Mouse (Mus musculus): Measurements from ENCODE around the gene Dll4. TPM values are rescaled to one million over a fixed set of nuclear protein-coding genes. Genes with fewer than 3 reads are reported as not detected.

Gene Dll4
- total RNA-seq, 2 experiments from 2014 or later: 13.8 to 15.0 TPM

GRCm38 (mm10) chr2:119304798-119305208 lies 20.8 kb upstream of the Dll4 start:
- no peak for DNase-seq (ENCODE audit: low spot score in 2 of 2)

- DNase-seq (ENCODE audit: low spot score in 2 of 2): no peak
These were observed 14.0 kb upstream of the Dll4 start for GRCm38 (mm10) chr2:119311544-119311943.

DNA sequence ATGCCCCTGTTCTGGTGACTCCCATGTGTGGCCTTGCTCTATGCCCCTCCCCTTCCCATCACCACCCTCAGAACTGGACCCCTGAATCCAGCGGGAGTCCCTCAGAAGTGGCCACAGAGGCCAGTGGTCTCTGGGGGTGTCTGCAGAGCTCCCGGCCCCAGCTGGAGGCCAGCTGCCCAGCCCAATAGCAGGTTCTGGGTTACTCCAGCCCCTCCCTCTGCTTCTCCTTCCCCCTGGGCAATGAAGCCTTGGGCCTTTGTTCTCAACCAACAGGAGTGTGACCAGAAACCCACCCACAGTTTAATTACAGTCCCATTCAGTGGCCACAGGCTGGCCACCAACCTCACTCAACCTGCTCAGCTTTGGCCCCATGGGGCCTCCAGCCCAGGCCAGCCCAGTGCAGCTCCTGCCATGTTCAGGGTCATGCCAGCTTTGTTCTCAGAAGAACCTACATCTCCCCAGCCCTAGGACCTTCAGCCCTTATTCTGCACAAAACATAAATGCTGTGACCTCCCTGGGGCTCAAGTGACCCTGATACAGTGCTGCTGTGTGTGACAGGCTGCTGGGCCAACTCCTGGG lies 13.1 kb upstream of the Dll4 start:
- DNase-seq (ENCODE audit: low spot score in 2 of 2): no peak

- DNase-seq (ENCODE audit: low spot score in 2 of 2): no peak
These were observed 11.7 kb upstream of the Dll4 start for GRCm38 (mm10) chr2:119313780-119314479.

GRCm38 (mm10) chr2:119314742-119315310 lies 10.8 kb upstream of the Dll4 start:
- no peak for DNase-seq (ENCODE audit: low spot score in 2 of 2)

DNA sequence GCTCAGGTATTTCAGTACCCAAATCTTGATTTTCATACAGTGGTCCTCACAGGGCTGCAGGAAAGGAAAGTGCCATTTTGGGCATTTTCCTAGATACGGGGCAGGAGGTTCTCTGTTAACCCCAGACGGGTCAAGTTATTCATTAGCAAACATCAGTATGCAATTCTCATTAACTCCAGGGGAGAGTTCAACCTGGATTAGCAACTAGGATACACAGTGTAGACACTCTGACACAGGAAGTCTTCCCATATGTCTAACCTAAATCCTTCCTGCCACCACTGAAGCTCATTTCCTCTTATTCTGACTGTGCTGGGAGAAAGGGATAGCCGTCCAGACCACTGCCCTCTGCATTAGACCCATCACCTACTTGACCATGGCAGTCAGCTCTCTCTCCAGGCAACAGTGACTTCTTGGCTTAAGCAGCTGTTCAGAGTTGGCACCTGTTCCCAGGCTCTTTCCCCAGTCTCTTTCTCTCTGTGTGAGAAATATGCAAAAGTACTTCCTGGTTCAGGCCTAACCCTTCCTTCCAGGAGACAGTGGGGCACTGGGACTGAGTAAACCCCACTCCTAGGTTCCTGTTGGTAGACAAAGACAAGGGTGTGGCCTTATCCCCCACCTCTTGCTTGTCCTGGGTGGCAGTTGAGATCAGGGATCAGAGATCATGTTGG lies 7.4 kb upstream of the Dll4 start:
- DNase-seq (ENCODE audit: low spot score in 2 of 2): no peak

DNA sequence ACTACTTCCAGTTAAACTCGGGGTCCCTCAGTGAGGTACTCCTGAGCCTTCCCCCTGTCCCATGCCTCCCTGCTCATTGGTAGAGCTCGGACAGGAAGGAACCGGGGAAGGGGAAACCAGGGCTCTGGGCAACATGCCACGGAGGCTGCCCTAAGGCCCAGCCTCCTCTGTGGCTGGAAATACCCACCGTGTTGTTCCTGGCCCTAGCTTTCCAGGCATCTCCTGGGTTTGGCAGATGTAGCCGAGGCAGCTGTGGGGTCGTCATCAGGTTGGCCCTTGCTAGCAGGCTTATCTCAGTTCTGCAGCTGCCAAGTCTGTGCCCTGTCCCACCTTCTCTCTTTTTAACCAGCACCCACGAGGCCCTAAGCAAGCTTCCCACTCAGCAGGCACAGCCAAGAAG lies 5.0 kb upstream of the Dll4 start:
- no peak for DNase-seq (ENCODE audit: low spot score in 2 of 2)

DNA sequence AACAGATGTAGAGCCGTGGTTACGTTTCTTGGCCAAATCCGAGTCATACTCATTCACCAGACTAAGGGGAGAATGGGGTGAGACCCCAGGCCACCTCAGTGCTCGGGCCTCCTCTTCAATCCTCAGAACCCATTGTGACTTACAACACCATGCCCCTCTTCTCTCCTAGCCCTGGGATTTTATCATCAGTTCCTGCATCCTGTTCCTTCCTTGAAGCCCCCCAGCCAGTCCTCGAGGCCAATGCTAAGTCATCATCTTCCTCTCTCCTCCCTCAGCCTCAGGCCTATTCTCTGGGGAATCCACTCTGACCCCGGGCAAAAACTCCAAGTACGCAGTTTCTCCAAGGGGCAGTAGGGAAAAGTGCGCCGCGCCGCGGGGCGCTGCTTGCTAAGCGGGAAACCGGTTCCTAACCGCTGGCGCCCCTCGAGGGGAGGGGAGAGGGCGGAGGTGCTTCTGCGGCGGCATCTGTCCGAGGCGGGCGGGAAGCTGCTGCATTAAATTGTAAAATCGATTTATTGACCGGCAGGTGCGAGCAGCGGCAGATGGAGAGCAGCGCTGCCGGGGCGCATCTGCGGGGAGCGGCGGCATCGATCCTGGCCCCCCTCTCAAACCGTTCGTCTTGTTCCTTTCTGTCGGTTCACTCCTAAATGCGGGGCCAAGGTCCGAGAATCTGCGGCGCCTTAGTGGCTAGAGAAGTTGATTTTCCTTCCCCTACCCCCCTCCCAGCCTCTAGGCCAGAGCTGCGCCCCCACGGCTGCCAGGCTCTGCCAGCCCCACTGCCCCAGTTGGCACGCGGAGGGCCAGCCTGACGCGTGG lies 3.6 kb upstream of the Dll4 start:
- DNase-seq (ENCODE audit: low spot score in 2 of 2): no peak

- no peak for DNase-seq (ENCODE audit: low spot score in 2 of 2)
These were observed 2.8 kb upstream of the Dll4 start for GRCm38 (mm10) chr2:119322587-119323300.

DNA sequence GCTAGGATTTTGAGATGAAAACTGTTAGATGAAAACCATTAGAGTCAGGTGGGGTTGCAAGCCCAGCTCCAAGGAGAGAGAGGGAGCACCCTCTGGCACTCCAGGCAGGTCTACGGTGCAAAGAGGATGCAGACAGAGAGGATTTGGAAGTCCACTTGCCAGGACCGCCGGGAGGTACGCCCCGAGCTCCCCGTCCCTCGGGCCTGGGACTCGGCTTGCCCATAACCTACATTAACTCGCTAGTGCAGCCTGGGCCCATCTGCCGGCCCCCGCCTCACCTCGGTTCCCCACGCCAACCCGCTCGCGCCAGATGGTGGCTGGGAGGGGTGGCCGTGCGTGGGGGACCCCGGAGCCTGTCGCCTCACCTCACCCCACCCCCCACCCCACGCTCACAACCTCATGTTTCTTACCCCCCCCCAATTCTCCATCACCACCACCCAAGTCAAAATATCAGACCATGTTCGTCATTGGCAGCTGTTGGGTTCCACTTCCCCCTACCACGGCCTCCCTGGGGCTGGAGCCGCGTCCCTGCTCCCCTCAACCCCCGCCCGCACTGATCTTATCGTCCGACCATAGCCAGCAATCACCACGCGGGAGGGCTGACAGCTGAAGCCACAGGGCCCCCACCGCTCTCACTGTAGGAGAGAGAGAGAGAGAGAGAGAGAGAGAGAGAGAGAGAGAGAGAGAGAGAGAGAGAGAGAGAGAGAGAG lies 1.6 kb upstream of the Dll4 start:
- no peak for DNase-seq (ENCODE audit: low spot score in 2 of 2)

DNA sequence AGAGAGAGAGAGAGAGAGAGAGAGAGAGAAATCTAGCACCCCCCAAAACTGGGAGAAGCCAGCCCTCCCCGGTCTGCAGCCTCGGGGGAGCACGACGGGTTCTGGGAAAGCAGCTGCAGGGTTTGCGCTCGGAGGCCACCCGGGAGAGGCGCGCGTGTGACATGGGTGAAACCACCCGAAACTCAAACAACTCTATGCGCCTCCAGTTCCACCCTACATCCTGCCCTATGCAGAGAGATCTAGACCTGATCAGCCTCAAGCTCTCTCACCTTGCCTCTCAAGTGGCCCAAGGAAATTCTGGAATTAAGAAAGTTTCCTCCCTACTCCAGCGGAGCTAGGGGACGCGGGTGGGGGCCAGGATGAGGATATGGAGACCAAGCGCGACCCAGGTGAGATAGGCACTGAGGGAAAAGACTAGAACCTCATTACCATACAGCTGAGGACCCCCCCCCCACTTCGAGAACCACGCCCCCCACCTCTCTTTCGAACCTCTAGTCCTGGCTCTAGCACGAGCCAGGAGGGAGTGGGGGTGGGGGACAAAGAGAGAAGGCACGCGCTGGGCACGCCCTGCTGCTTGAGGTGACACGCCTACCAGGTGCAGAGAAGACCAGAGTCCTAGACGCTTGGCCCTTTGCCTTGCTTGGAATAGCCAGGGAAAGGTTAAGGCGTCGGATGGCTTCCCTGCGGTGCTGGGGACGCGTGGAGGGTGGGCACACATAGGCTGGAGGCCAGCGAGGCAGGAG lies 837 bp upstream of the Dll4 start:
- no peak for DNase-seq (ENCODE audit: low spot score in 2 of 2)

DNA sequence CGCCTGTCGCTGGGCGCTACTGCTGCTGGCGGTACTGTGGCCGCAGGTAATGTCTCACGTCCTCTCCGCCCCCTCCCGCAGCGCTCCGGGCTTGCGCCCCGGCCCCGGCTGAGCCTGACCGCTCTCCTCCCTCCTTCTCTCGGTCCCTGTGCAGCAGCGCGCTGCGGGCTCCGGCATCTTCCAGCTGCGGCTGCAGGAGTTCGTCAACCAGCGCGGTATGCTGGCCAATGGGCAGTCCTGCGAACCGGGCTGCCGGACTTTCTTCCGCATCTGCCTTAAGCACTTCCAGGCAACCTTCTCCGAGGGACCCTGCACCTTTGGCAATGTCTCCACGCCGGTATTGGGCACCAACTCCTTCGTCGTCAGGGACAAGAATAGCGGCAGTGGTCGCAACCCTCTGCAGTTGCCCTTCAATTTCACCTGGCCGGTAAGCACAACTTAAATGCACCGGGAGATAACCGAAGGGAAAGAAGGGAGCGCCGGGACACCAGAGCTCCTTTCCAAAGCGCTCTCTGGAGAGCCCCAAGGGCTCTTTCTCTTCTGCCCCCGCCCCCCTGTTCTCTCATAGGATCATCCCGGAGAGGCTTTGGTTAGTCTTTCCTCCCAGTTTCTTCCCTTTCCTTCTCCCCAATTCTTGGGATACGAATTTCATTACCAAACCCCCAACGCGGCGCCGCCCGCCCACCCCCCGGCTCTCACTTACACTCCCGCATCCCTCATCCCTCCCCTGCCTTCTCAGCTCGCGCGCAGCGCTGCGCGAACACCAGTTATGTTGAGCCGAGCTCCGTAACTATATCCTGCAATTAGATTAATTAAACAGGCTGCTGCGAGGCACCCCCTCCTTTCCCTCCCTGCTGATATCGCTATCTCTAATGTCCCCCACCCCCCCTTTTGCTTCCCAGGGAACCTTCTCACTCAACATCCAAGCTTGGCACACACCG lies 847 bp downstream of the Dll4 start:
- no peak for DNase-seq (ENCODE audit: low spot score in 2 of 2)

- DNase-seq (ENCODE audit: low spot score in 2 of 2): no peak
These were observed 1.5 kb downstream of the Dll4 start for GRCm38 (mm10) chr2:119327102-119327480.

GRCm38 (mm10) chr2:119327942-119328526 lies 2.5 kb downstream of the Dll4 start:
- no peak for DNase-seq (ENCODE audit: low spot score in 2 of 2)

- DNase-seq (ENCODE audit: low spot score in 2 of 2): no peak
These were observed 3.0 kb downstream of the Dll4 start for GRCm38 (mm10) chr2:119328546-119328945.

GRCm38 (mm10) chr2:119329123-119329817 lies 3.7 kb downstream of the Dll4 start:
- no peak for DNase-seq (ENCODE audit: low spot score in 2 of 2)

DNA sequence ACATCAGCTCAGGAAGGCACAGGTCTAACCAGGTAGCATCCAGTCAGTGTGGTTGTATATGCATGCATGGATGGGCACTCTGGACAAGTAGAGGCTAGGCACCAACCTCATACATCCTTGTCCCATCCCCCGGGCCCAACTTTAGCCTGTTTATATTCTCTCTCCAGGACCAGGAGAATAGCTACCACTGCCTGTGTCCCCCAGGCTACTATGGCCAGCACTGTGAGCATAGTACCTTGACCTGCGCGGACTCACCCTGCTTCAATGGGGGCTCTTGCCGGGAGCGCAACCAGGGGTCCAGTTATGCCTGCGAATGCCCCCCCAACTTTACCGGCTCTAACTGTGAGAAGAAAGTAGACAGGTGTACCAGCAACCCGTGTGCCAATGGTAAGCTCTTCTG lies 5.2 kb downstream of the Dll4 start:
- DNase-seq (ENCODE audit: low spot score in 2 of 2): no peak

Measured in adrenal gland, postnatal 4 days (tissue).